Mouse (Mus musculus) olfactory bulb, adult 2 months (tissue): Measurements from ENCODE around the gene D930048N14Rik. TPM values are rescaled to one million over a fixed set of nuclear protein-coding genes. Genes with fewer than 3 reads are reported as not detected.
"Not testable (repeated sequence)": the region's sequence is repeated elsewhere in the genome, so short reads cannot be mapped to it uniquely, and the experiment has no call there.

ENCODE experiments used
- H3K27ac ChIP-seq: fragments of 200-500 bp; 2 replicates; pipeline ENCODE4 v1.5.1; 2012; ENCODE audit warnings: low read depth, low read length; ENCODE audit not compliant: insufficient read depth
- H3K4me1 ChIP-seq: fragments of 200-500 bp; 2 replicates; pipeline ENCODE4 v1.6.1; 2012; ENCODE audit warnings: low read length; ENCODE audit not compliant: control insufficient read depth, insufficient read depth
- H3K4me3 ChIP-seq: fragments of 200-500 bp; 2 replicates; pipeline ENCODE4 v1.5.1; 2012; ENCODE audit warnings: mild to moderate bottlenecking, low read depth, low read length, moderate library complexity; ENCODE audit not compliant: insufficient read depth
- CTCF ChIP-seq: fragments of 200-500 bp; IDR thresholded peaks from 2 replicates; pipeline ENCODE4 v1.5.1; 2012; ENCODE audit warnings: low read depth, mild to moderate bottlenecking, low read length, moderate library complexity; ENCODE audit not compliant: insufficient read depth
- POLR2A ChIP-seq: fragments of 200-500 bp; IDR thresholded peaks from 2 replicates; pipeline ENCODE4 v1.6.1; 2012; ENCODE audit warnings: mild to moderate bottlenecking, low read depth, low read length, moderate library complexity; ENCODE audit not compliant: insufficient read depth
- WGBS: fragments of 180-500 bp; shearing (Covaris S2); methylation state at CpG from one replicate; pipeline ENCODE4 v1.1.7; 2018; 5-methylcytosine and 5-hydroxymethylcytosine counted together
- polyA plus RNA-seq: library from polyadenylated mRNA; stranded (reverse); fragments of >200 nt; gene quantifications from 2 replicates; pipeline ENCODE4 v1.2.4, GENCODE M21; 2012; ENCODE audit warnings: low replicate concordance; ENCODE audit not compliant: missing spikeins, insufficient read depth, insufficient read length

D930048N14Rik gene
- polyA plus RNA-seq, 1 experiment, result not detected

DNA sequence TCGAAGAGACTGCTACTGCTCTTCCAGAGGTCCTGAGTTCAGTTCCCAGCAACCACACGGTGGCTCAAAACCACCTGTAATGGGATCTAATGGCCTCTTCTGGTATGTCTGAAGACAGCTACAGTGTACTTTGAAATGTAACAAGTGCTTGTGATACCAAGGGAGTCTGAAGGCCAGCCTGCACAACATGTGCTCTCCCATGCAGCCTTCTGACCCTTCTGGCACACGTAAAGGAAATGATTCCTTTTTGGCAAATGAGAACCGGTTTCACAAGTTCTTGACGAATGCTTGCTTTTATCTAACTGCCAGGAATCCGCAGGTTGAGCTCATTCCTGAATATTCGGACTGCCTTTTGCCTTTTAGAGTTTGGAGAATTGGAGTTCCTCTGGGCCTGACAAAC is 35.6 kb upstream of the D930048N14Rik start:
- no peak overlapping the region for H3K4me3 ChIP-seq
- H3K4me1 ChIP-seq, result peaks cover 8% of the 10 kb centered on the region
- 41% methylated on average over 7 of the region's 7 CpGs for WGBS
- TF ChIP-seq CTCF (no peak), POLR2A (no peak)
- H3K27ac ChIP-seq, result no peak overlapping the region

DNA sequence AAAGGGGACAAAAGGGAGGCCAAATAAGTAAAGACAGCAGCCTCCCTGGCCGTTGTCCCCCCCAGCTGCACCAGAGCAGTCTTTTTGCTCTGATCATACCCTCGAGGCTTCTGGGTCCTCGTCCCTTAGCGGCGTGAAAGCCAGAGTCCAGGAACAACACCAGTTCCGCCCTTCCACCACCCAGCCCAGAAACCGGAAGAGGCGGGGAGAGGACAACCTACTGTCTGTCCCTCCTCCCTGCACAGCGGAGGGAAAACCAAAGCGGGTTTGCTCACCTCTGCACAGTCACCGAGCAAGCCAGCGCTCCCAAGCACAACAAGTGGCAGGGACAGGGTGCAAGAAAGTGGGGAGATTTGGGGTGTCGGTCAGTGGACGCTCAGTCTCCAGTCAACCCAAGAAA is 35.2 kb upstream of the D930048N14Rik start:
- Histone ChIP-seq H3K27ac (0 out of 2 replicates have a peak overlapping the region, but pooled peaks have one; percentile 24), H3K4me3 (peak overlapping the region; percentile 38), H3K4me1 (peaks cover 8% of the 10 kb centered on the region)
- no peak for TF ChIP-seq CTCF
- 0 out of 2 replicates have a peak, but pooled peaks have one; percentile 19 for TF ChIP-seq POLR2A
- WGBS, result 10% methylated on average over 14 of the region's 14 CpGs

GRCm38 (mm10) chr11:51616113-51616512 is 34.6 kb upstream of the D930048N14Rik start:
- H3K27ac ChIP-seq, H3K4me3 ChIP-seq: not testable (repeated sequence)
- 92% methylated on average over 7 of the region's 7 CpGs for WGBS
- H3K4me1 ChIP-seq, result peaks cover 12% of the 10 kb centered on the region

DNA sequence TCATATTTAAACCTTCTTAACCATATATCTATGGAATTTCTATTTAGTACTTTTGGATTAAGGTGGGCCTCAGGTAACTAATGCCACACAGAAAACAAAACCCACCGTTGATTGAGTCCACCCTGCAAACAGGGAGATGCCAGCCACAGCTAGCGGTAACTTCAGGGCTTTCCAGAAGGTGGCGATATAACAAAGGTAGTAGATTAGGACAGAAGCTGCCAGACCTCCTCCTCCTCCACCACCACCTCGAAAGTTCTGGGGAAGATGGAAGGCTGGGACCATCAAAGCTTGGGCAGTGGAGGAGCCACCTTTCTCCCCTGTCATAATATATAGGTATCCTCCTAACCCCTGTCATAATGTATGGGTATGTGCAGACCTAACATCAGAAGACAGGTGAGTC is 33.1 kb upstream of the D930048N14Rik start:
- no peak overlapping the region for H3K27ac ChIP-seq
- TF ChIP-seq CTCF, result no peak
- TF ChIP-seq POLR2A, result no peak
- no peak overlapping the region for H3K4me3 ChIP-seq
- 1% methylated on average over 4 of the region's 4 CpGs for WGBS
- H3K4me1 ChIP-seq, result peaks cover 20% of the 10 kb centered on the region

DNA sequence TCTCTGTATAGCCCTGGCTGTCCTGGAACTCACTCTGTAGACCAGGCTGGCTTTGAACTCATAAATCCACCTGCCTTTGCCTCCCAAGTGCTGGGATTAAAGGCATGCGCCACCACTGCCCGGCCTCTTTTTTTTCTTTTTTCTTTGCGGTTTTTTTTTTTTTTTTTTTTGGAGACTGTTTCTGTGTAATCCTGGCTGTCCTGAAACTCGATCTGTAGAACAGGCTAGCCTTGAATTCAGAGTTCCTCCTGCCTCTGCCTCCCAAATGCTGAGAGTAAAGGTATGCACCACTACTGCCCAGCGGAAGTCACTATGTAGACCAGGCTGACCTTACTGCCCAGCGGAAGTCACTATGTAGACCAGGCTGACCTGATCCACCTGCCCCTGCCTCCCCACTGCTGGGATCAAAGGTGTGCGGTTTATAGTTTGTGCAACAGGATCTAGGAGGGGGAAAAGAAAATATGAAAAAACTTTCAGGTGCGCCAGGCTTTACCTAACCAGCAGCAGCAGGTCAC is 31.8 kb upstream of the D930048N14Rik start:
- Histone ChIP-seq H3K4me1 (peaks cover 26% of the 10 kb centered on the region), H3K4me3 (peak overlapping the region; percentile 81), H3K27ac (0 out of 2 replicates have a peak overlapping the region, but pooled peaks have one; percentile 31)
- 47% methylated on average over 8 of the region's 8 CpGs for WGBS
- no peak for TF ChIP-seq CTCF
- TF ChIP-seq POLR2A, result no peak

GRCm38 (mm10) chr11:51619409-51620060 is 31.2 kb upstream of the D930048N14Rik start, which contains the start of gene Nhp2:
TSS of gene Nhp2 (plus strand) at chr11:51619735.
- WGBS, result under 1% methylated on average over 51 of the region's 51 CpGs
- peak within 1 kb of the TSS; percentile 81 for H3K4me3 ChIP-seq
- H3K27ac ChIP-seq, result 0 out of 2 replicates have a peak within 1 kb of the TSS, but pooled peaks have one; percentile 31
- no peak for TF ChIP-seq POLR2A
- no peak for TF ChIP-seq CTCF
- H3K4me1 ChIP-seq, result peaks cover 29% of the 10 kb centered on the region

- Histone ChIP-seq H3K27ac (no peak overlapping the region), H3K4me1 (peaks cover 29% of the 10 kb centered on the region), H3K4me3 (peak overlapping the region; percentile 81)
- no peak for TF ChIP-seq CTCF
- no peak for TF ChIP-seq POLR2A
- under 1% methylated on average over 11 of the region's 11 CpGs for WGBS
Observed at GRCm38 (mm10) chr11:51620084-51620483, 30.7 kb upstream of the D930048N14Rik start.

GRCm38 (mm10) chr11:51621776-51622175 is 29.0 kb upstream of the D930048N14Rik start:
- no peak overlapping the region for H3K27ac ChIP-seq
- H3K4me1 ChIP-seq, result peaks cover 26% of the 10 kb centered on the region; the same call in 1 of the 2 replicates
- WGBS, result 97% methylated on average over 2 of the region's 2 CpGs
- no peak for TF ChIP-seq POLR2A
- TF ChIP-seq CTCF, result no peak
- no peak overlapping the region for H3K4me3 ChIP-seq

DNA sequence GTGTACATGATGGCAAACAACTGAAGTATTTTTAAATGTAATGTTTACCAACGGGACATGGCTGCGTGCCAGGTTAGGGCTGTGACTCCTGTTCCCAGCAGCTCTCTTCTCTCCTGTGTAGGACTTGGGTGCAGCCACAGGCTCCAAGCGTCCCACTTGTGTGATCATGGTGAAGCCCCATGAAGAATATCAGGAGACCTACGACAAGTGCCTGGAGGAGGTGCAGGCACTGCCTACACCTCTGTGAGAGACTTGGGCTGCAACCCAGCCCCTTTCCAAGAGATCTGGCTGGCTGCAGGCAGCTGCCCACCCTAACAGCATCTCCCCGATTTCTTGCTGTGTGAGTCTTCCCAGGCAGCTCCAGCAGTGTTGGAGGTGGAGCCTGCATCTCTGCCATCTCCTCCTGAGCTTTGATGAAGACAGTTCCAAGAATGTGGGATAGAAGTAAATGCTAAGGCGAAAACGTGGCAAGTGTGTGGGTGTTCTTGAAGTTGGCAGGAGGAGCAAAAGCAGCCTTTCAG is 27.7 kb upstream of the D930048N14Rik start:
- no peak overlapping the region for H3K4me3 ChIP-seq
- TF ChIP-seq CTCF, result no peak
- TF ChIP-seq POLR2A, result no peak
- WGBS, result 53% methylated on average over 7 of the region's 7 CpGs
- H3K4me1 ChIP-seq, result peaks cover 26% of the 10 kb centered on the region; the same call in 1 of the 2 replicates
- no peak overlapping the region for H3K27ac ChIP-seq
